Mouse (Mus musculus) thymus, adult 2 months (tissue): ENCODE results near the gene Bpnt1. TPM values are rescaled to one million over a fixed set of nuclear protein-coding genes. Genes with fewer than 3 reads are reported as not detected.

Experiments
- DNase-seq: peaks from one replicate; pipeline ENCODE4 v3.0.0; 2021
- H3K27ac ChIP-seq: fragments of 200-500 bp; 2 replicates; pipeline ENCODE4 v1.5.1; 2012; ENCODE audit warnings: low read length, control low read depth; ENCODE audit not compliant: control insufficient read depth, insufficient read depth
- H3K27me3 ChIP-seq: fragments of 200-500 bp; 2 replicates; pipeline ENCODE4 v1.6.1; 2012; ENCODE audit warnings: mild to moderate bottlenecking, low read length, moderate library complexity, mixed read lengths; ENCODE audit not compliant: control insufficient read depth, insufficient read depth
- H3K36me3 ChIP-seq: fragments of 200-500 bp; 2 replicates; pipeline ENCODE4 v1.6.1; 2012; ENCODE audit warnings: mild to moderate bottlenecking, low read length, moderate library complexity; ENCODE audit not compliant: control insufficient read depth, insufficient read depth
- H3K4me1 ChIP-seq: fragments of 200-500 bp; replicated peaks from 2 replicates; pipeline ENCODE4 v1.6.1; 2012; ENCODE audit warnings: low read length; ENCODE audit not compliant: control insufficient read depth, insufficient read depth
- H3K4me3 ChIP-seq: fragments of 200-500 bp; 2 replicates; pipeline ENCODE4 v1.5.1; 2012; ENCODE audit warnings: mild to moderate bottlenecking, low read length, control low read depth, moderate library complexity; ENCODE audit not compliant: control insufficient read depth, insufficient read depth
- CTCF ChIP-seq: fragments of 200-500 bp; IDR thresholded peaks from 2 replicates; pipeline ENCODE4 v1.5.1; 2012; ENCODE audit warnings: mild to moderate bottlenecking, control low read depth, low read length, moderate library complexity, borderline replicate concordance; ENCODE audit not compliant: control insufficient read depth, poor library complexity, insufficient read depth; ENCODE audit errors: extremely low read depth
- POLR2A ChIP-seq: fragments of 200-500 bp; IDR thresholded peaks from 2 replicates; pipeline ENCODE4 v1.6.1; 2012; ENCODE audit warnings: mild to moderate bottlenecking, low read length, control low read depth, moderate library complexity; ENCODE audit not compliant: control insufficient read depth, poor library complexity, insufficient read depth; ENCODE audit errors: extremely low read depth
- WGBS: fragments of 180-500 bp; shearing (Covaris S2); methylation state at CpG from one replicate; pipeline ENCODE4 v1.1.7; 2018; 5-methylcytosine and 5-hydroxymethylcytosine counted together
- polyA plus RNA-seq: library from polyadenylated mRNA; depleted of rRNA; stranded (reverse); fragments of >200 nt; gene quantifications from 2 replicates; pipeline ENCODE4 v1.2.3, GENCODE M21; 2012

Gene Bpnt1
- polyA plus RNA-seq, 1 experiment: 14.0 TPM

- H3K4me3 ChIP-seq: no peak overlapping the region
- H3K36me3 ChIP-seq: peaks cover 27% of the 10 kb centered on the region
- H3K27ac ChIP-seq: no peak overlapping the region
- H3K27me3 ChIP-seq: no peaks in the 10 kb centered on the region
- H3K4me1 ChIP-seq: no peaks in the 10 kb centered on the region
- TF ChIP-seq CTCF (no peak), POLR2A (no peak)
- no peak for DNase-seq
- 96% methylated on average over 4 of the region's 4 CpGs for WGBS
Observed at GRCm38 (mm10) chr1:185291336-185291735, 40.6 kb upstream of the Bpnt1 start.

DNA sequence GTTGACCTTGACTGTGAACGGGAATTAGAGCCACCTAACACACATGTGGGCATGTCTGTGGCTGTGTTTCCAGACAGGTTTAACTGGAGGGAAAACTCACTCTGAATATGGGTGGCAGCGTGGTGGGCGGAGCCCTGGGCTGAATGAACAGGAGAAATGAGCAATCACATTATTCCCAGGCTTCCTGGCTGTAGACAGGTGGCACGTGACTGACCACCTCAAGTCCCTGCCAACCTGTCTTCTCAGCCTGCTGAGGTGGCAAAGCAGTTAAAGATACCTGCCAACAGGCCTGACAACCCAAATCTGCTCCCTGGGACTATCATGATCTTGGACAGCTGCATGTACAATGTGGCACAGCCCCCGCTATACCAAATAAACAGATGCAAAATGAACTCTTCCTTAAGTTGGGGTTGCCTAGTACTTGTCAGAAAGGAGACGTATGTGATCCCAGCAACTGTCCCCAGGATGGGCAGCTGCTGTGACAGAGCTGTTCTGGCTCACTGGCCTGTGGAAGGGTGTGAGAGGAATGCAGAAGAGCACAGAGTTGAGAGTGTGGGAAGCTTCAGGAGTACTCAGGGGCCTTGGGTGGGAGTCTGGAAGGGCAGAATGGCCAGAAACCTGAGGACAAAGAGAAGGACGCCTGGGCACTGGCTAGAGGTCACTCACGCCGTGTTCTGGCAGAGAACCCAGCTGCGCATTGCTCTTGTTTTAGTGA lies 39.1 kb upstream of the Bpnt1 start:
- H3K27ac ChIP-seq: no peak overlapping the region
- H3K36me3 ChIP-seq: peaks cover 22% of the 10 kb centered on the region
- no peak for TF ChIP-seq POLR2A
- TF ChIP-seq CTCF: no peak
- no peaks in the 10 kb centered on the region for H3K27me3 ChIP-seq
- no peaks in the 10 kb centered on the region for H3K4me1 ChIP-seq
- 97% methylated on average over 10 of the region's 10 CpGs for WGBS
- DNase-seq: no peak
- no peak overlapping the region for H3K4me3 ChIP-seq

DNA sequence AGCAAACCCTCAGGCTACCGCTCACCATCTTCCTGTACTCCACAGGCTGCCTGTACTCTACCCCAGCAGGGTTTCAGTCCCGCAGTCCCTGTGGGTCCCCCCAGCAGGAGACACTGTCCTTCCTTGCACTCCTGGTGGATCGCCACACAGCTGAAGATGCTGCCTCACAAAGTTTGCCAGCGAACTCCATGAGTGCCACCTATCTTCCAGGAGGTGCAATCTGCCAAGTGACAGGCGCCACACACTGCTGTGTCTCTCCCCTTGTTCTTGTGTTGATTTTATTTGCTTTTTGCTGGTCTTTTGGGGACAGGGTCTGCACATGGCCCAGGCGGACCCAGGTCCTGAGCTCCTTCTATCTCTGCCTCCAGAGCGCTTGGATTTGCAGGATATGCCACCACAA lies 35.1 kb upstream of the Bpnt1 start:
- peaks cover 21% of the 10 kb centered on the region for H3K36me3 ChIP-seq
- TF ChIP-seq CTCF (no peak), POLR2A (no peak)
- DNase-seq: no peak
- 97% methylated on average over 7 of the region's 7 CpGs for WGBS
- H3K4me1 ChIP-seq: no peaks in the 10 kb centered on the region
- no peak overlapping the region for H3K4me3 ChIP-seq
- no peaks in the 10 kb centered on the region for H3K27me3 ChIP-seq
- no peak overlapping the region for H3K27ac ChIP-seq

DNA sequence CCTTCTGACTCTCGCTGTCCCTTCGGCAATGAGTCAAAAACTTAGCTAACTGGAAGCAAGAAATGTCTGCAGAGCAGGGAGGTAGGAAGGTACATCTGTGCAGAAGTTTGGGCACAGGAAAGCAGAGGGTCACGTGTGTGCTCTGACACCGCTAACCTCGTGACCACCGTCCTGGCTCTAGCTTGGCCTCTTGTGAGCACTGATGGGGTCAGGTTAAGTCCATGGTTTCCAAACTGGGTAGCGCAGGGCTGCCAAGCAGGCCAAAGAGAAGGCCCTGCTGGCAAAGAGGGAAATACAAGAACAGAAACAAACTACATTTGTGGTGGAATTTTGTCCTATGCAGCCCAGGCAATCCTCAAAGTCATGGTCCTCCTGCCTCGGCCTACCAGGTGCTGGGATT lies 33.5 kb upstream of the Bpnt1 start:
- H3K4me1 ChIP-seq: no peaks in the 10 kb centered on the region
- H3K36me3 ChIP-seq: peaks cover 21% of the 10 kb centered on the region
- H3K4me3 ChIP-seq: no peak overlapping the region
- no peaks in the 10 kb centered on the region for H3K27me3 ChIP-seq
- no peak for DNase-seq
- no peak for TF ChIP-seq POLR2A
- TF ChIP-seq CTCF: no peak
- WGBS: 99% methylated on average over 8 of the region's 8 CpGs
- no peak overlapping the region for H3K27ac ChIP-seq

GRCm38 (mm10) chr1:185302816-185303215 lies 29.1 kb upstream of the Bpnt1 start:
- no peak for TF ChIP-seq CTCF
- TF ChIP-seq POLR2A: no peak
- H3K27ac ChIP-seq: no peak overlapping the region
- no peak overlapping the region for H3K4me3 ChIP-seq
- no peak for DNase-seq
- no peaks in the 10 kb centered on the region for H3K4me1 ChIP-seq
- no peaks in the 10 kb centered on the region for H3K36me3 ChIP-seq
- WGBS: 97% methylated on average over 6 of the region's 6 CpGs
- H3K27me3 ChIP-seq: no peaks in the 10 kb centered on the region

- no peak for DNase-seq
- H3K36me3 ChIP-seq: peaks cover under 1% of the 10 kb centered on the region; the same call in 1 of the 2 replicates
- H3K27ac ChIP-seq: no peak overlapping the region
- TF ChIP-seq POLR2A: no peak
- TF ChIP-seq CTCF: no peak
- H3K27me3 ChIP-seq: no peaks in the 10 kb centered on the region
- WGBS: 98% methylated on average over 12 of the region's 12 CpGs
- H3K4me1 ChIP-seq: no peaks in the 10 kb centered on the region
- no peak overlapping the region for H3K4me3 ChIP-seq
Observed at GRCm38 (mm10) chr1:185306836-185307235, 25.1 kb upstream of the Bpnt1 start.
